Mouse (Mus musculus) intestine, postnatal 0 days (tissue): ENCODE results near the gene Cldn2. TPM values are rescaled to one million over a fixed set of nuclear protein-coding genes. Genes with fewer than 3 reads are reported as not detected.
"Not testable (repeated sequence)": the region's sequence is repeated elsewhere in the genome, so short reads cannot be mapped to it uniquely, and the experiment has no call there.

Experiments used
- ATAC-seq: fragments of 200-750 bp; cut with Nextera tagmentation; 2 replicates; pipeline ENCODE4 v1.8.0; 2017; ENCODE audit warnings: mild to moderate bottlenecking, moderate TSS enrichment, moderate library complexity
- H3K27ac ChIP-seq: fragments of 300-500 bp; sonication (generic); 2 replicates; pipeline ENCODE4 v1.5.1; 2014; ENCODE audit warnings: mild to moderate bottlenecking, low read depth, low read length, moderate library complexity
- H3K27me3 ChIP-seq: fragments of 300-500 bp; sonication (generic); replicated peaks from 2 replicates; pipeline ENCODE4 v1.6.1; 2014; ENCODE audit warnings: low read length, mixed read lengths; ENCODE audit not compliant: control insufficient read depth, insufficient read depth
- H3K36me3 ChIP-seq: fragments of 300-500 bp; sonication (generic); 2 replicates; pipeline ENCODE4 v1.6.1; 2014; ENCODE audit warnings: mild to moderate bottlenecking, moderate library complexity; ENCODE audit not compliant: control insufficient read depth, insufficient read depth
- H3K4me1 ChIP-seq: fragments of 300-500 bp; sonication (generic); replicated peaks from 2 replicates; pipeline ENCODE4 v1.6.1; 2014; ENCODE audit warnings: antibody characterized with exemption, low read length, mixed read lengths; ENCODE audit not compliant: control insufficient read depth, insufficient read depth
- H3K4me2 ChIP-seq: fragments of 300-500 bp; sonication (generic); replicated peaks from 2 replicates; pipeline ENCODE4 v1.6.1; 2014; ENCODE audit warnings: low read depth, mild to moderate bottlenecking, moderate library complexity
- H3K4me3 ChIP-seq: fragments of 300-500 bp; sonication (generic); 2 replicates; pipeline ENCODE4 v1.5.1; 2014; ENCODE audit warnings: low read depth, low read length
- H3K9ac ChIP-seq: fragments of 300-500 bp; sonication (generic); 2 replicates; pipeline ENCODE4 v1.6.1; 2014; ENCODE audit warnings: mild to moderate bottlenecking, low read depth, low read length
- H3K9me3 ChIP-seq: fragments of 300-500 bp; sonication (generic); 2 replicates; pipeline ENCODE4 v1.6.1; 2016; ENCODE audit warnings: mixed run types; ENCODE audit not compliant: control insufficient read depth
- CTCF ChIP-seq: sonication (generic); IDR thresholded peaks from 2 replicates; pipeline ENCODE4 v1.5.1; 2016; ENCODE audit warnings: low read depth, mild to moderate bottlenecking, control low read depth, antibody characterized with exemption, moderate library complexity
- WGBS: fragments of 180-500 bp; shearing (Covaris S2); extraction: QIAGEN DNeasy Blood & Tissue Kit; methylation state at CpG from one replicate; pipeline ENCODE4 v1.1.7; 2014; 5-methylcytosine and 5-hydroxymethylcytosine counted together
- polyA plus RNA-seq: library from polyadenylated mRNA; unstranded; fragments of >200 nt; fragmentation: Nextera tagmentation; extraction: Ambion mirVana; gene quantifications from 2 replicates; pipeline ENCODE4 v1.2.1, GENCODE M21; 2015

Cldn2 gene
- 182 and 193 TPM in 2 replicates for polyA plus RNA-seq

GRCm38 (mm10) chrX:139800406-139800878 is at the start of gene Cldn2:
Gene Cldn2, plus strand, starts transcription at chrX:139800828.
- no peaks in the 10 kb centered on the region for H3K9me3 ChIP-seq
- no peak within 1 kb of the TSS for H3K4me3 ChIP-seq
- H3K36me3 ChIP-seq: no peaks in the 10 kb centered on the region
- 71% methylated on average over 8 of the region's 8 CpGs for WGBS
- H3K4me2 ChIP-seq: no peak within 1 kb of the TSS
- H3K9ac ChIP-seq: no peak within 1 kb of the TSS
- no peak for ATAC-seq
- no peak within 1 kb of the TSS for H3K27ac ChIP-seq
- no peaks in the 10 kb centered on the region for H3K27me3 ChIP-seq
- TF ChIP-seq CTCF: no peak
- H3K4me1 ChIP-seq: no peaks in the 10 kb centered on the region

GRCm38 (mm10) chrX:139751855-139752254 is 48.8 kb upstream of the Cldn2 start:
- H3K27ac ChIP-seq: no peak overlapping the region
- no peak overlapping the region for H3K9ac ChIP-seq
- H3K9me3 ChIP-seq: no peaks in the 10 kb centered on the region
- no peak overlapping the region for H3K4me3 ChIP-seq
- TF ChIP-seq CTCF: peak; percentile 74
- no peaks in the 10 kb centered on the region for H3K27me3 ChIP-seq
- H3K4me1 ChIP-seq: no peaks in the 10 kb centered on the region
- no peak for ATAC-seq
- 3% methylated on average over 1 of the region's 1 CpGs for WGBS
- no peaks in the 10 kb centered on the region for H3K36me3 ChIP-seq
- no peak overlapping the region for H3K4me2 ChIP-seq

- not testable (repeated sequence) for H3K9ac ChIP-seq, H3K9me3 ChIP-seq, H3K4me2 ChIP-seq, H3K4me3 ChIP-seq, H3K36me3 ChIP-seq, ATAC-seq, H3K27ac ChIP-seq, H3K27me3 ChIP-seq, H3K4me1 ChIP-seq
- 78% methylated on average over 3 of the region's 3 CpGs for WGBS
Measured at GRCm38 (mm10) chrX:139758634-139759033, 42.0 kb upstream of the Cldn2 start.

- peak; percentile 71 for TF ChIP-seq CTCF
- Histone ChIP-seq H3K9ac (no peak overlapping the region), H3K4me2 (no peak overlapping the region), H3K4me1 (no peaks in the 10 kb centered on the region), H3K9me3 (no peaks in the 10 kb centered on the region), H3K27ac (no peak overlapping the region), H3K4me3 (no peak overlapping the region), H3K36me3 (no peaks in the 10 kb centered on the region), H3K27me3 (no peaks in the 10 kb centered on the region)
- ATAC-seq: no peak
- 71% methylated on average over 2 of the region's 2 CpGs for WGBS
Measured at GRCm38 (mm10) chrX:139762546-139762945, 38.1 kb upstream of the Cldn2 start.

- TF ChIP-seq CTCF: no peak
- Histone ChIP-seq H3K9me3 (no peaks in the 10 kb centered on the region), H3K4me1 (no peaks in the 10 kb centered on the region), H3K4me3 (no peak overlapping the region), H3K36me3 (no peaks in the 10 kb centered on the region), H3K27ac (no peak overlapping the region), H3K27me3 (no peaks in the 10 kb centered on the region), H3K4me2 (no peak overlapping the region), H3K9ac (no peak overlapping the region)
- ATAC-seq: no peak
- 71% methylated on average over 13 of the region's 13 CpGs for WGBS
Measured at GRCm38 (mm10) chrX:139769975-139770637, 30.5 kb upstream of the Cldn2 start.

- Histone ChIP-seq H3K9ac (no peak overlapping the region), H3K4me1 (no peaks in the 10 kb centered on the region), H3K27me3 (no peaks in the 10 kb centered on the region), H3K4me3 (no peak overlapping the region), H3K4me2 (peak overlapping the region; percentile 40), H3K9me3 (no peaks in the 10 kb centered on the region), H3K36me3 (no peaks in the 10 kb centered on the region), H3K27ac (no peak overlapping the region)
- ATAC-seq: peak; percentile 64
- WGBS: 38% methylated on average over 18 of the region's 18 CpGs
- peak; percentile 83 for TF ChIP-seq CTCF
Measured at GRCm38 (mm10) chrX:139774309-139775083, 26.1 kb upstream of the Cldn2 start.
